Mouse (Mus musculus) hindbrain, embryonic 14.5 days (tissue): ENCODE data around the gene Hook1. TPM values are rescaled to one million over a fixed set of nuclear protein-coding genes. Genes with fewer than 3 reads are reported as not detected.
"Not testable (repeated sequence)": the region's sequence is repeated elsewhere in the genome, so short reads cannot be mapped to it uniquely, and the experiment has no call there.

Source experiments
- ATAC-seq: fragments of 200-750 bp; cut with Nextera tagmentation; 2 replicates; pipeline ENCODE4 v1.8.0; 2017; ENCODE audit warnings: moderate number of reproducible peaks, mild to moderate bottlenecking, moderate TSS enrichment, moderate library complexity; ENCODE audit not compliant: low FRiP score
- DNase-seq: peaks from one replicate; pipeline ENCODE4 v3.0.0-alpha.2; 2015; ENCODE audit warnings: low spot score
- H3K27ac ChIP-seq: fragments of 300-500 bp; sonication (generic); 2 replicates; pipeline ENCODE4 v1.5.1; 2014; ENCODE audit warnings: mild to moderate bottlenecking, moderate library complexity
- H3K27me3 ChIP-seq: fragments of 300-500 bp; sonication (generic); 2 replicates; pipeline ENCODE4 v1.6.1; 2014; ENCODE audit warnings: mild to moderate bottlenecking, low read length, mixed read lengths; ENCODE audit not compliant: control insufficient read depth, insufficient read depth
- H3K36me3 ChIP-seq: fragments of 300-500 bp; sonication (generic); replicated peaks from 2 replicates; pipeline ENCODE4 v1.6.1; 2014; ENCODE audit not compliant: control insufficient read depth, insufficient read depth
- H3K4me1 ChIP-seq: fragments of 300-500 bp; sonication (generic); replicated peaks from 2 replicates; pipeline ENCODE4 v1.6.1; 2014; ENCODE audit warnings: antibody characterized with exemption, low read length, mixed read lengths; ENCODE audit not compliant: control insufficient read depth, insufficient read depth
- H3K4me2 ChIP-seq: fragments of 300-500 bp; sonication (generic); replicated peaks from 2 replicates; pipeline ENCODE4 v1.6.1; 2014; ENCODE audit warnings: mild to moderate bottlenecking, moderate library complexity
- H3K4me3 ChIP-seq: fragments of 300-500 bp; sonication (generic); replicated peaks from 2 replicates; pipeline ENCODE4 v1.5.1; 2014; ENCODE audit warnings: mild to moderate bottlenecking, low read length
- H3K9ac ChIP-seq: fragments of 300-500 bp; sonication (generic); 2 replicates; pipeline ENCODE4 v1.6.1; 2014
- H3K9me3 ChIP-seq: fragments of 300-500 bp; sonication (generic); 2 replicates; pipeline ENCODE4 v1.6.1; 2016; ENCODE audit warnings: low read length; ENCODE audit not compliant: control insufficient read depth
- WGBS: fragments of 180-500 bp; shearing (Covaris S2); extraction: QIAGEN DNeasy Blood & Tissue Kit; methylation state at CpG from one replicate; pipeline ENCODE4 v1.1.7; 2014; 5-methylcytosine and 5-hydroxymethylcytosine counted together
- polyA plus RNA-seq: library from polyadenylated mRNA; unstranded; fragments of >200 nt; fragmentation: Nextera tagmentation; extraction: Ambion mirVana; gene quantifications from 2 replicates; pipeline ENCODE4 v1.2.1, GENCODE M21; 2014

Gene Hook1
- polyA plus RNA-seq, 1 experiment from 2014 or later: 83.5 TPM

- no peak for ATAC-seq
- no peaks in the 10 kb centered on the region for H3K27me3 ChIP-seq
- DNase-seq: no peak
- H3K9me3 ChIP-seq: no peaks in the 10 kb centered on the region
- 83% methylated on average over 4 of the region's 4 CpGs for WGBS
- no peak overlapping the region for H3K9ac ChIP-seq
- no peaks in the 10 kb centered on the region for H3K4me1 ChIP-seq
- H3K4me2 ChIP-seq: no peak overlapping the region
- H3K27ac ChIP-seq: no peak overlapping the region
- no peaks in the 10 kb centered on the region for H3K36me3 ChIP-seq
- H3K4me3 ChIP-seq: no peak overlapping the region
Measured at GRCm38 (mm10) chr4:95934384-95935035, 32.5 kb upstream of the Hook1 start.

- H3K36me3 ChIP-seq: no peaks in the 10 kb centered on the region
- WGBS: 76% methylated on average over 3 of the region's 3 CpGs
- H3K27me3 ChIP-seq: no peaks in the 10 kb centered on the region
- H3K9ac ChIP-seq: no peak overlapping the region
- no peaks in the 10 kb centered on the region for H3K9me3 ChIP-seq
- ATAC-seq (no peak), DNase-seq (no peak)
- H3K4me2 ChIP-seq: no peak overlapping the region
- H3K4me1 ChIP-seq: no peaks in the 10 kb centered on the region
- no peak overlapping the region for H3K4me3 ChIP-seq
- no peak overlapping the region for H3K27ac ChIP-seq
Measured at GRCm38 (mm10) chr4:95938701-95939100, 28.3 kb upstream of the Hook1 start.

DNA sequence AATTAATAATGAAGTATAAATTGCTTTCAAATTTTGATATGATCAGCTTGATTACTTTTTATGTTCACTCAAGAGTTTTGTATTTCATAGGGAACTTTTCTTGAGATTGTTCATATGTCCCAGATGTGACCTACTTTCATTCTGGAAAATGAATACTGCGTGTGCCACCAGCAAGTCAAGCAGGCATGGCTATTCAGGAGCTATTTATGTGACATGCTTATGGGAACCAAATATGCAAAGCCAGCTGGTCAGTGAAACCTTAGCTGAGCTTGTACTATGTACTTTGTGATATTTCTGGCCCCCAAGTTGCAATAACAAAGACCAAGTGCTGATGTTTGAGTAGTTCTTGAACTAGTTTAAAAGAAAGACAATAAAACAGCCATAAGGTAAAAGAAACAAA, 19.1 kb upstream of the Hook1 start:
- DNase-seq (no peak), ATAC-seq (no peak)
- Histone ChIP-seq H3K4me1 (no peaks in the 10 kb centered on the region), H3K4me3 (no peak overlapping the region), H3K36me3 (no peaks in the 10 kb centered on the region), H3K9me3 (no peaks in the 10 kb centered on the region), H3K27me3 (no peaks in the 10 kb centered on the region), H3K9ac (no peak overlapping the region), H3K4me2 (no peak overlapping the region), H3K27ac (no peak overlapping the region)
- WGBS: 82% methylated on average over 1 of the region's 1 CpGs

DNA sequence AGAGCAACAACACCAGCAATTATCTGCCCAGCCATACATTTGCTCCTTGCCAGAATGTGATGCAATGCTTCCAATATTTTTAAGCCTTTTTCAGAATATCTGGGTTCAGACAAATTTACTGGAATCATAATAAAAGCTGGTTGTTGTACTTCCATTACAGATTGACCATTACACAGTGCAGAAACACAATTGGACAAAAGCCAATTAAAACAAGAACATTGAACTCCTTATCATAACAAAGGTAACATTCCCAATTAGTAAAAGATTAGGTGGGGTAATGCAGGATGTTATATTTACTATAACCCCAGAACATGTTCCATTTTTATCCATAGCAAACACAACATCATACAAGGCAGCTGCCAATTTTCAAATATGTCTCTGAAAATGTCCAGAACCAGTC, 13.7 kb upstream of the Hook1 start:
- Histone ChIP-seq H3K27ac (no peak overlapping the region), H3K4me1 (no peaks in the 10 kb centered on the region), H3K9ac (no peak overlapping the region), H3K27me3 (no peaks in the 10 kb centered on the region), H3K4me2 (no peak overlapping the region), H3K9me3 (no peaks in the 10 kb centered on the region), H3K36me3 (no peaks in the 10 kb centered on the region), H3K4me3 (no peak overlapping the region)
- ATAC-seq (no peak), DNase-seq (no peak)

- not testable (repeated sequence) for H3K4me3 ChIP-seq, DNase-seq, H3K27me3 ChIP-seq, H3K9me3 ChIP-seq, H3K27ac ChIP-seq, H3K36me3 ChIP-seq, H3K4me2 ChIP-seq, H3K4me1 ChIP-seq, H3K9ac ChIP-seq, ATAC-seq
- 94% methylated on average over 17 of the region's 17 CpGs for WGBS
Measured at GRCm38 (mm10) chr4:95982221-95982620, 15.2 kb downstream of the Hook1 start.

DNA sequence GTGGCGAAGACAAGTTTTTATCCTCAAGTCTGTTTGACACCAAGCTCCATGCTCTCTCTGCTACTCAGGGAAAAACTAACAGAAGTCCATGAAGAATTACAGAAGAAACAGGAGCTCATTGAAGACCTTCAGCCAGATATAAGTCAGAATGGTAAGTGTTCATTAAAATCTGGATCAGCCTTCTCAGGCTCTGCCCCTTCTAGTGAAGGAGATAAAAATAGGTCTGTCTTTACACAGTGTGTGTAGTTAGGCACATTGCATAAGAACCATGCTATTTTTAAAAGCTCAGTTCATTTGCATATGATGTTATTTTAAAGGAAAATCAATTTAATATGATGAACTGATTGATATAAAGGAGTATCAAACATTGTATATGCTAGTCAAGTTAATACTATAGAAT, 49.8 kb downstream of the Hook1 start:
- H3K4me1 ChIP-seq: no peaks in the 10 kb centered on the region
- H3K4me3 ChIP-seq: no peak overlapping the region
- H3K4me2 ChIP-seq: no peak overlapping the region
- WGBS: 100% methylated on average over 1 of the region's 1 CpGs
- H3K27ac ChIP-seq: no peak overlapping the region
- DNase-seq (no peak), ATAC-seq (no peak)
- no peaks in the 10 kb centered on the region for H3K9me3 ChIP-seq
- H3K9ac ChIP-seq: no peak overlapping the region
- no peaks in the 10 kb centered on the region for H3K27me3 ChIP-seq
- peaks cover 64% of the 10 kb centered on the region for H3K36me3 ChIP-seq

- Histone ChIP-seq H3K36me3 (peaks cover 46% of the 10 kb centered on the region), H3K4me3 (no peak overlapping the region), H3K9ac (no peak overlapping the region), H3K9me3 (no peaks in the 10 kb centered on the region), H3K27me3 (no peaks in the 10 kb centered on the region), H3K27ac (no peak overlapping the region), H3K4me1 (no peaks in the 10 kb centered on the region), H3K4me2 (no peak overlapping the region)
- DNase-seq: peak; percentile 32
- ATAC-seq: no peak
Measured at GRCm38 (mm10) chr4:96022803-96023202, 55.8 kb downstream of the Hook1 start.

GRCm38 (mm10) chr4:96028412-96028811, 61.4 kb downstream of the Hook1 start:
- H3K4me3 ChIP-seq: no peak overlapping the region
- no peaks in the 10 kb centered on the region for H3K9me3 ChIP-seq
- no peaks in the 10 kb centered on the region for H3K4me1 ChIP-seq
- H3K4me2 ChIP-seq: no peak overlapping the region
- no peaks in the 10 kb centered on the region for H3K27me3 ChIP-seq
- no peak overlapping the region for H3K9ac ChIP-seq
- H3K27ac ChIP-seq: no peak overlapping the region
- 77% methylated on average over 1 of the region's 1 CpGs for WGBS
- ATAC-seq: peak; percentile 60; the same call in 1 of the 2 replicates
- no peak for DNase-seq
- 0 out of 2 replicates have a peak, but pooled peaks cover 4% of the 10 kb centered on the region for H3K36me3 ChIP-seq

DNA sequence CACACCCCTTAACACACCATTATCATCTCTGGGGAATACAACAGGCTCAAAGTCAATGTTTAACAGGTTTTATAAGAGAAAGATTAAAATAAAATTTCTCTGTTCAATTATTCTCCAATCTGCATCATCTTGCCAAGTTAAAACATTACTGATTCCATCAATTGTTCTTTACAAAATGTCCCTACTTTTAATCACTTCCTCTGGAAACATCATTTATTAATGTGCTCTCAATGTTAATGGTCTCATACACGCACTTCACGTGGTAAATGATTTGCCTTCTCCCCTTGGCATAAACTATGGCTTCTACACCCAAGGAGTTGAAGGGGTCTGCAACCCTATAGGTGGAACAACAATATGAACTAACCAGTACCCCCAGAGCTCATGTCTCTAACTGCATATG, 93.1 kb downstream of the Hook1 start:
- Histone ChIP-seq H3K4me3 (no peak overlapping the region), H3K36me3 (no peaks in the 10 kb centered on the region), H3K4me1 (no peaks in the 10 kb centered on the region), H3K9ac (no peak overlapping the region), H3K27me3 (no peaks in the 10 kb centered on the region), H3K9me3 (no peaks in the 10 kb centered on the region), H3K27ac (no peak overlapping the region), H3K4me2 (no peak overlapping the region)
- DNase-seq (no peak), ATAC-seq (no peak)
- 95% methylated on average over 2 of the region's 2 CpGs for WGBS

- no peaks in the 10 kb centered on the region for H3K9me3 ChIP-seq
- ATAC-seq: no peak
- no peak overlapping the region for H3K27ac ChIP-seq
- H3K4me1 ChIP-seq: no peaks in the 10 kb centered on the region
- H3K4me2 ChIP-seq: no peak overlapping the region
- no peak for DNase-seq
- no peaks in the 10 kb centered on the region for H3K36me3 ChIP-seq
- no peak overlapping the region for H3K9ac ChIP-seq
- no peak overlapping the region for H3K4me3 ChIP-seq
- no peaks in the 10 kb centered on the region for H3K27me3 ChIP-seq
- WGBS: 77% methylated on average over 2 of the region's 2 CpGs
Measured at GRCm38 (mm10) chr4:96062045-96062444, 95.0 kb downstream of the Hook1 start.
